Mouse (Mus musculus) embryonic facial prominence, embryonic 13.5 days (tissue): ENCODE data around the gene Bcl7c. TPM values are rescaled to one million over a fixed set of nuclear protein-coding genes. Genes with fewer than 3 reads are reported as not detected.
"Not testable (repeated sequence)": the region's sequence is repeated elsewhere in the genome, so short reads cannot be mapped to it uniquely, and the experiment has no call there.

Experiments
- ATAC-seq: fragments of 200-750 bp; cut with Nextera tagmentation; 2 replicates; pipeline ENCODE4 v1.8.0; 2017; ENCODE audit warnings: low read depth; ENCODE audit not compliant: insufficient number of reproducible peaks, insufficient read depth, low FRiP score, low TSS enrichment
- H3K27ac ChIP-seq: fragments of 300-500 bp; sonication (generic); 2 replicates; pipeline ENCODE4 v1.5.1; 2015; ENCODE audit warnings: moderate library complexity, mild to moderate bottlenecking, inconsistent platforms
- H3K27me3 ChIP-seq: fragments of 300-500 bp; sonication (generic); 2 replicates; pipeline ENCODE4 v1.6.1; 2015; ENCODE audit warnings: mild to moderate bottlenecking, inconsistent platforms
- H3K36me3 ChIP-seq: fragments of 300-500 bp; sonication (generic); 2 replicates; pipeline ENCODE4 v1.6.1; 2015; ENCODE audit warnings: mild to moderate bottlenecking, inconsistent platforms
- H3K4me1 ChIP-seq: fragments of 300-500 bp; sonication (generic); 2 replicates; pipeline ENCODE4 v1.6.1; 2015; ENCODE audit warnings: inconsistent platforms
- H3K4me2 ChIP-seq: fragments of 300-500 bp; sonication (generic); 2 replicates; pipeline ENCODE4 v1.6.1; 2015; ENCODE audit warnings: moderate library complexity, mild to moderate bottlenecking, inconsistent platforms
- H3K4me3 ChIP-seq: fragments of 300-500 bp; sonication (generic); 2 replicates; pipeline ENCODE4 v1.5.1; 2015; ENCODE audit warnings: mild to moderate bottlenecking, inconsistent platforms
- H3K9ac ChIP-seq: fragments of 300-500 bp; sonication (generic); 2 replicates; pipeline ENCODE4 v1.6.1; 2015; ENCODE audit warnings: mild to moderate bottlenecking, inconsistent platforms
- H3K9me3 ChIP-seq: fragments of 300-500 bp; sonication (generic); 2 replicates; pipeline ENCODE4 v1.6.1; 2016; ENCODE audit warnings: inconsistent platforms
- WGBS: fragments of 180-500 bp; shearing (Covaris S2); methylation state at CpG from one replicate; pipeline ENCODE4 v1.1.7; 2015; ENCODE audit warnings: mixed read lengths; 5-methylcytosine and 5-hydroxymethylcytosine counted together
- polyA plus RNA-seq: library from polyadenylated mRNA; unstranded; fragments of >200 nt; fragmentation: Nextera tagmentation; extraction: Ambion mirVana; gene quantifications from 2 replicates; pipeline ENCODE4 v1.2.1, GENCODE M21; 2015

Gene Bcl7c
- polyA plus RNA-seq, 1 experiment from 2014 or later = 96.8 TPM

DNA sequence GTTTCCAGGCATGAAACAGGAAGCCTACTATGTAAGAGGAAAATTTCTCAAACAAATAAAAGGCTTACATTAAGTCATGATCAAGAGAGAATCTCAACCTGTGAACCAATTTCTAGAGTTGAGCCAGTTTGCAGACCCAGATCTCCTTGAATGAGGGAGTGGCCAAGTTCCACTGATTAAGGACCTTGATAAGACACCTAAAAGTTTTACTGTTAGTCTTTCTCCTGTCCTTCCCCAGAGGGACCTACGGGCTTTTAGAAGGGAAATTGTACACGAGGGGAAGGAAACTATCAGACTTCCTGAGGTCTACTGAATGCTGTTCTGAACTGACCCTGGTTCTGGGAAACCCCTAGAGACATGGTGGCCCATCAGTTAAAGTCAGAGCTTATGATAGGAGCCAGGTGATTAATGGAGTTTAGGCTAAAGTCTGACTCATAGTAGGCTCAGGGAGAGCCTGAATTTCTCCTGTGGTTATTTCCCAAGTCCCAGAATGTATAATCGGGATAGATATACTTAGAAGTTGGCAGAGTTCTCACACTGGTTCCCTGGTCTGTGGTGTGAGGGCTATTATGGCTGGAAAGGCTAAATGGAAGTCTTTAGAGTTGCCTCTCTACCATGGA is 7.9 kb downstream of the Bcl7c start:
- no peak overlapping the region for H3K4me2 ChIP-seq
- H3K4me3 ChIP-seq = no peak overlapping the region
- 78% methylated on average over 3 of the region's 3 CpGs for whole genome bisulfite sequencing
- H3K36me3 ChIP-seq = peaks cover 71% of the 10 kb centered on the region
- no peaks in the 10 kb centered on the region for H3K27me3 ChIP-seq
- no peaks in the 10 kb centered on the region for H3K9me3 ChIP-seq
- peaks cover 6% of the 10 kb centered on the region for H3K4me1 ChIP-seq
- no peak for ATAC-seq
- no peak overlapping the region for H3K27ac ChIP-seq
- no peak overlapping the region for H3K9ac ChIP-seq

GRCm38 (mm10) chr7:127698986-127699385 is 9.7 kb downstream of the Bcl7c start:
- ATAC-seq = no peak
- no peak overlapping the region for H3K4me2 ChIP-seq
- H3K27me3 ChIP-seq = no peaks in the 10 kb centered on the region
- no peak overlapping the region for H3K4me3 ChIP-seq
- no peak overlapping the region for H3K27ac ChIP-seq
- no peaks in the 10 kb centered on the region for H3K9me3 ChIP-seq
- H3K4me1 ChIP-seq = no peaks in the 10 kb centered on the region
- WGBS = 76% methylated on average over 6 of the region's 6 CpGs
- H3K9ac ChIP-seq = no peak overlapping the region
- peaks cover 61% of the 10 kb centered on the region for H3K36me3 ChIP-seq

DNA sequence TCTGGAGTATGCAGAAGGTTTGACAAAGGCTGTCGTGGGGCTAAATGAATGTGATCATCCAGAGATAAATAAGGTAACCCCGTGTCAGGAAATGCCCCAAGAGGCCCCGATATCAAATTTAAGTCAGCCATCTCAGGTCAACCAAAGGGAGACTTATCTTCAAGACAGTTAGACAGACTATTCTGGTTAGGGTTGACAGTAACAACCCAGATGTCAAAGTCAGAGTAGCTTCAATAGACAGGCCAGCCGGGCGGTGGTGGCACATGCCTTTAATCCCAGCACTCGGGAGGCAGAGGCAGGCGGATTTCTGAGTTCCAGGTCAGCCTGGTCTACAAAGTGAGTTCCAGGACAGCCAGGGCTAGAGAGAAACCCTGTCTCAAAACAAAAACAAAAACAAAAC is 15.0 kb downstream of the Bcl7c start:
- H3K4me2 ChIP-seq, H3K4me3 ChIP-seq, H3K9ac ChIP-seq, H3K9me3 ChIP-seq, ATAC-seq, H3K27me3 ChIP-seq, H3K27ac ChIP-seq: not testable (repeated sequence)
- Histone ChIP-seq H3K4me1 (peaks cover 16% of the 10 kb centered on the region), H3K36me3 (peaks cover 24% of the 10 kb centered on the region)
- WGBS = 86% methylated on average over 7 of the region's 7 CpGs

- H3K36me3 ChIP-seq = peaks cover 24% of the 10 kb centered on the region
- no peak overlapping the region for H3K4me2 ChIP-seq
- H3K27me3 ChIP-seq = no peaks in the 10 kb centered on the region
- no peak for ATAC-seq
- no peaks in the 10 kb centered on the region for H3K9me3 ChIP-seq
- H3K4me1 ChIP-seq = peaks cover 16% of the 10 kb centered on the region
- H3K4me3 ChIP-seq = no peak overlapping the region
- WGBS = 89% methylated on average over 8 of the region's 8 CpGs
- no peak overlapping the region for H3K27ac ChIP-seq
- H3K9ac ChIP-seq = no peak overlapping the region
Observed at GRCm38 (mm10) chr7:127693290-127693689, 15.4 kb downstream of the Bcl7c start.

- peak; percentile 69; the same call in 1 of the 2 replicates for ATAC-seq
- Histone ChIP-seq H3K4me2 (peak overlapping the region; percentile 58), H3K4me1 (peaks cover 16% of the 10 kb centered on the region), H3K9me3 (no peaks in the 10 kb centered on the region), H3K27me3 (no peaks in the 10 kb centered on the region), H3K9ac (peak overlapping the region; percentile 63), H3K27ac (peak overlapping the region; percentile 92), H3K4me3 (peak overlapping the region; percentile 30), H3K36me3 (peaks cover 20% of the 10 kb centered on the region)
- WGBS = 3% methylated on average over 15 of the region's 15 CpGs
Observed at GRCm38 (mm10) chr7:127691221-127691989, 17.3 kb downstream of the Bcl7c start.

- H3K9ac ChIP-seq = no peak overlapping the region; the same call in 1 of the 2 replicates
Observed at GRCm38 (mm10) chr7:127689626-127690280, 19.0 kb downstream of the Bcl7c start.

DNA sequence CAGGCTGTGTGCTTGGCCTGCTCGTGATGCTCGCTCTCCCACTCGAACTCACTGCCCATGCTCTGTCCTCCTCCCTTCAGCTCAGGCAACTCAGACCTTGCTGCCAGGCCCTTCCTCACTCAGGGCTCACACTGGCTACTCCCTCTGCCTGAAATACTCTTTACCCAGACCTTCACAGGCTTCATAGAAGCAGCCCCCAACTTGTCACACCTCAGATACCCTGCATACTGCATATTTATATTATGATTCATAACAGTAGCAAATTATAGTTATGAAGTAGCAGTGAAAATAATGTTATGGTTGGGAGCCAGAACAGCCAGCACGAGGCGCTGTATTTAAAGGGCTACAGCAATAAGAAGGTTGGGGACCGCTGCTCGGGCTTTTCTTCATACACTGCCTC is 19.8 kb downstream of the Bcl7c start:
- Histone ChIP-seq H3K36me3 (peaks cover 16% of the 10 kb centered on the region), H3K4me1 (peaks cover 16% of the 10 kb centered on the region), H3K9me3 (no peaks in the 10 kb centered on the region), H3K4me3 (no peak overlapping the region), H3K27ac (no peak overlapping the region), H3K27me3 (no peaks in the 10 kb centered on the region), H3K4me2 (no peak overlapping the region), H3K9ac (no peak overlapping the region)
- no peak for ATAC-seq
- WGBS = 89% methylated on average over 7 of the region's 7 CpGs

More at GRCm38 (mm10) chr7:127689626-127690280, 19.0 kb downstream of the Bcl7c start:
- peaks cover 16% of the 10 kb centered on the region for H3K4me1 ChIP-seq
- H3K4me3 ChIP-seq = no peak overlapping the region
- 70% methylated on average over 9 of the region's 9 CpGs for WGBS
- H3K4me2 ChIP-seq = no peak overlapping the region
- H3K36me3 ChIP-seq = peaks cover 19% of the 10 kb centered on the region
- H3K27me3 ChIP-seq = no peaks in the 10 kb centered on the region
- H3K9me3 ChIP-seq = no peaks in the 10 kb centered on the region
- no peak overlapping the region for H3K27ac ChIP-seq
- ATAC-seq = no peak

DNA sequence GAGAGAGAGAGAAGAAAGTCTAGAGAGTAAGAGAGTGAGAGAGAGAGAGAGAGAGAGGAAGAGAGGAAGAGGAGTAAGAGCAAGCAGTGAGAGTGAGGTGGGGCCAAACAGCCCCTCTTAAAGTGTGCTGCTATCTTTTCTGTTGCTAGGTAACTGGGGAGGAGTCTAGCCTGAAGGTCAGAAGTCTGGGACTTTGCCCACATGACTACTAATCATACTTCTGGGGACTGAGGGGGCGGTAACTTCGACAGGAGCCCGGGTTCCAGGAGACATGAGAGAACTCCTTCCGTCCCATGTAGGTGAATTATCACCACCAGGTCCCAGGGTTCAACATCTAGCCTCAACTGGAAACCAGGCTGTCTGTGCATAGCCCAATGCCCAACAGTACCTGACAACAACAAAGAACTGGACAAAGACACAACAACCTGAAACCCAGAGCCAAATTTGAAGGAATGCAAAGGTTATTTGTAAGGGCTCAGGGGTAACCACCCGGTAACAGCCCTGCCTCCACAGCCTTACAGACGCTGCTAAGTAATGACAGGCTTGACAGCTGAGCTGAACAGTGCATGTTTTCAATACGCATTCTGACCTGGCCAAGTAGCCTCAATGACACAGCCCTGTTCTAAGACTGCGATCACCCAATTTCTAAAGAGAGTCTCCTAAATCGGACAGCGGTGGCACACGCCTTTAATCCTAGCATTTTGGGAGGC is 21.8 kb downstream of the Bcl7c start:
- H3K36me3 ChIP-seq = peaks cover 12% of the 10 kb centered on the region
- 72% methylated on average over 11 of the region's 11 CpGs for WGBS
- no peaks in the 10 kb centered on the region for H3K27me3 ChIP-seq
- no peaks in the 10 kb centered on the region for H3K9me3 ChIP-seq
- no peak overlapping the region for H3K4me2 ChIP-seq
- no peak overlapping the region for H3K27ac ChIP-seq
- H3K4me3 ChIP-seq = no peak overlapping the region
- H3K9ac ChIP-seq = no peak overlapping the region
- H3K4me1 ChIP-seq = peaks cover 16% of the 10 kb centered on the region
- ATAC-seq = no peak

- Histone ChIP-seq H3K9me3 (no peaks in the 10 kb centered on the region), H3K36me3 (peaks cover 19% of the 10 kb centered on the region), H3K4me3 (no peak overlapping the region), H3K27me3 (no peaks in the 10 kb centered on the region), H3K9ac (no peak overlapping the region), H3K4me2 (no peak overlapping the region), H3K4me1 (peaks cover 6% of the 10 kb centered on the region), H3K27ac (no peak overlapping the region)
- ATAC-seq = no peak
- 75% methylated on average over 14 of the region's 14 CpGs for WGBS
Observed at GRCm38 (mm10) chr7:127685304-127686018, 23.3 kb downstream of the Bcl7c start.

GRCm38 (mm10) chr7:127681888-127682553 is 26.7 kb downstream of the Bcl7c start:
- WGBS = 83% methylated on average over 8 of the region's 8 CpGs
- Histone ChIP-seq H3K4me2 (no peak overlapping the region), H3K27ac (no peak overlapping the region), H3K4me3 (no peak overlapping the region), H3K4me1 (no peaks in the 10 kb centered on the region; the same call in 1 of the 2 replicates), H3K9ac (no peak overlapping the region), H3K27me3 (no peaks in the 10 kb centered on the region), H3K9me3 (no peaks in the 10 kb centered on the region), H3K36me3 (peaks cover 22% of the 10 kb centered on the region)
- no peak for ATAC-seq
